Mouse (Mus musculus): ENCODE data around the gene Mycbpap.

DNA sequence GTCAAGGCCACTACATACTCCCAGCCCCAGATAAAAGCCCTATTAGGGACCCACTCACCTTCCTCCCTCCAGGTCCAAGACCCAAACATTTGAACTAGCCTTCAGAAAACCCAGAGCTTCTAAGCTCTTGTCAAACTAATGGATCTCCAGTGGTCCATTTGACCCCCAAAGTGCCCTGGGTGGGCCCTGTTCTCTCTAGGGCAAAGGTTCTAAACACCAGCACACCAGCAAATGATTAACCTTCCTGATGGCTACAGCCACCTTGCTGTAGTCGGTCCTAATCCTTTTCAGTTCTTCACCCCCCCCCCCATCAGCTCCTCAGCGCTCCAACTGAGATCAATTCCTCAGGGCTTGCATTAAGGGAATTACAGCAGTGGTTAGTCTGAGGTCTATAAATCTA, 57.4 kb downstream of the Mycbpap start:
- no peak for TF ChIP-seq CTCF (IDR thresholded peaks at IDR 0.05; ENCODE audit: low read depth, low read length)
- TF ChIP-seq POLR2A (IDR thresholded peaks at IDR 0.05; ENCODE audit: extremely low read depth, insufficient read depth, low read length): no peak

All from liver, adult 2 months (tissue).